Mouse (Mus musculus): ENCODE data around the gene Mbnl2.
A peak's percentile ranks its signal among the peaks of the same experiment; 100 is the strongest.

Mbnl2 gene

DNA sequence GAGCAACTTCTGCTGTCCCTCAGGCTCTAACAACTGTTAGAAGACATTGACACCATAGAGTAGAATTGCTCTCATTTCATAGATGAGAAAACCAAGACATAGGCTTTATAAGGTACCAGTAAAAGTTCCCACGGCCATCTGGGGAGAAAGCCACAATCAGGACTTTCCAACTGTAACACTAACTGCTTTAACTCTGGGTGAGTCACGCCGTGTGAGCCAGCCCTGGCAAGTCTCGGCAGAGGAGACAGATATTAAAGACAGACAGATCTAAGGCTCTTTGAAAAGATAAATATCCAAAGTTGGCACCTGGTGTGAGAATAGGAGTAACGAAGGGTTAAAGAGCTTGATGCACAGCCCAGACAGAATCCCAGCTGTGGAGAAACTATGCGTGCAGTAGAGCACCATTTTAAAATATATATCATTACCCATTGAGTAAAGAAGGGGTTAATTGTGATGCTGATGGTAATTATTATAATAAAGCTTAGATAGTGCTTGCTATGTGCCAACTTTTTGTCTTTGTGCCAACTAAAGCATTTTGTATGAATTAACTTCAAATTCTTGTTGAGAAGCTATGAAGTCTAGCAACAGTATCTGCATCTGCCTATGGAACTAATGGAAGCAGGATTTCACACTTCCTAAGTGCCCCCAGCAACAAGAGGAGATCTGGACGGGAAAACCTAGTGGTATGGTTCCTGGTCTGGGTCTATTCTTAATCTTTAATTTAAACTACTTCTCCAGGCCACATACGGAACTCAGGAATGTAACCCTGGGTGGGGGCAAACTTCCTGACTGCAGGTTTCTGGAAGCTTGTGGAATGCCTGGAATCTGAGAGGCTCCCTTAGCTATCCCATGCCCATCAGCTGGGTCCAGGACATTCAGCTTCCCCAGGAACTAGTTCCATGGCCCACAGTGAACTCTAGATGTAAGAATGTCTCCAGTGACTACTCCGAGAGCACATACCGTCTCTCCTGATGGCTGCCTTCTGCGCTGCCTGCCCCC is 97.9 kb downstream of the Mbnl2 start:
- no peak for ATAC-seq (ENCODE audit: insufficient number of reproducible peaks, low FRiP score, low TSS enrichment)

- no peak for ATAC-seq (ENCODE audit: insufficient number of reproducible peaks, low FRiP score, low TSS enrichment)
Measured at GRCm38 (mm10) chr14:120374786-120375185, 99.3 kb downstream of the Mbnl2 start.

- no peak for ATAC-seq (ENCODE audit: insufficient number of reproducible peaks, low FRiP score, low TSS enrichment)
Measured at GRCm38 (mm10) chr14:120377192-120377591, 101.7 kb downstream of the Mbnl2 start.

- no peak for ATAC-seq (ENCODE audit: insufficient number of reproducible peaks, low FRiP score, low TSS enrichment)
Measured at GRCm38 (mm10) chr14:120378002-120378401, 102.5 kb downstream of the Mbnl2 start.

DNA sequence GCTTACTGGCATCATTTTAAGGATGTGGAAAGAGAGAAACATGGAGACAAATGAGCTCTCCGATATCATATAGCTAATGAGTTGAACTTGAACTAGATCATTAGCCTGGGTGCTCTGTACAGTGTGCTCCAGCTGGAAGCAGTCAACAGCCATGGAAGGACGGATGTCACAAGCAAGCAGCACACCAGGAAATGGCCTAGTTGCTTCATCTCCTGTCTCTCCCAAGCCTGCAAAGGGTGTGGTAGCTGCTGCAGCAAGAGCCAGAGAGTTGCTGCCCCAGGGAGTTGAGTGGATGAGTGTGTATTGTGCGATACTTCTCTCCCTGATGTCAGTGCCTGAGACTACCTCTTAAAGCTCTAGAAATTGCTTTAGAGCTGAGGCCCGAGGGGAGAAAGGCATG is 104.2 kb downstream of the Mbnl2 start:
- ATAC-seq (ENCODE audit: insufficient number of reproducible peaks, low FRiP score, low TSS enrichment) = no peak

DNA sequence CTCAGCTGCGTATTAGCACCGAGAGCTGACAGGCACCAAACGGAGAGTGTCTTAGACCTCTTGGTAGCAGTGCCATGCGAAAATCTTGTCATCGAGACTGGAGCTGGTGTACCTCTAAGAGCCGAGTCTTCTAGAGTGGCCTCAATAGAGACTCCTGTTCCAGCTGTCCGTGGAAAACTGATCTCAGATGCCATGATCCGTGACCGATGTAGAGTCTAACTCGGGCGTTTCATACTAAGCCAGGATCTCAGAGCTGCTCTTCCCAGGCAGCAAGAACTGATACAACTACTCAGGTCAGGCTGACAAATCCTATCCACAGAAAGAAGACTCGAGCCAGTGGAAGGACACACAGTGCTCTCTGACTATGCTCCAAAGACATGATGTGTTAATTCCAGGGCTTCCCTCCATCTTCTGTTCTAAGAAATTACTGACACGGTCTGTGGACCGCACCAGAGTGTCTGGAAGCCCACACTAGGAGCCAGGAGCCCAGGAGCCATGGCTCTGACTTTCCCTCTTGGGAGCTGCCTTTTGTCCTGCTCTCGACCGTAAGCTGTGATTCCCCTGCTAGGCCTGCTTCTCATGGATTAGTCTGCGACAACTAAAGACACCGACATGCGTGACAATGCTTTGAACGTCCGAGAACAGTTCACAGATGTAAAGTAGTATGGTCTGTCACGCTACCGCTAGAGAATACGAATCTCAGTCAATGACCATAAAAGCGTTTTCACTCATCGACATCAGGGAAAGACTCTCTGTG is 106.1 kb downstream of the Mbnl2 start:
- ATAC-seq (ENCODE audit: insufficient number of reproducible peaks, low FRiP score, low TSS enrichment) = no peak

DNA sequence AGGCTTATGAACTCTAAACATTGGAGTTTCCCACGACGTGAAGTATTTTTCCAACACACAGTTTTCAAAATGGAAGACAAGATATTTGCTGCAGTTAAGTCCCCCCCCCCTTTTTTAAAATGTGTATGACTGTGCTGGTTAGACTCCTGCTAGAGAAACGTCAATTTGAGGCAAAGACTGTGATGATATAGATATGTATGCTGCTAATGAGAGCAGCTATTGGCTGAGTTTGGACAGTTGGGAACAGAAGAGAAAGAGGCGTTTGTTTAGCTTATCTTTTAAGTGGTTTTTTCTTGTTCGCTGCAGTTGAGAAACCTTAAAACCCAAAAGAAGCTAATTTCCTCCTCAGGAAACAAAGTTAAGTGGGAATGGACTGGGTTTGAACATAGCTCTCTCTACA is 106.7 kb downstream of the Mbnl2 start:
- no peak for ATAC-seq (ENCODE audit: insufficient number of reproducible peaks, low FRiP score, low TSS enrichment)

DNA sequence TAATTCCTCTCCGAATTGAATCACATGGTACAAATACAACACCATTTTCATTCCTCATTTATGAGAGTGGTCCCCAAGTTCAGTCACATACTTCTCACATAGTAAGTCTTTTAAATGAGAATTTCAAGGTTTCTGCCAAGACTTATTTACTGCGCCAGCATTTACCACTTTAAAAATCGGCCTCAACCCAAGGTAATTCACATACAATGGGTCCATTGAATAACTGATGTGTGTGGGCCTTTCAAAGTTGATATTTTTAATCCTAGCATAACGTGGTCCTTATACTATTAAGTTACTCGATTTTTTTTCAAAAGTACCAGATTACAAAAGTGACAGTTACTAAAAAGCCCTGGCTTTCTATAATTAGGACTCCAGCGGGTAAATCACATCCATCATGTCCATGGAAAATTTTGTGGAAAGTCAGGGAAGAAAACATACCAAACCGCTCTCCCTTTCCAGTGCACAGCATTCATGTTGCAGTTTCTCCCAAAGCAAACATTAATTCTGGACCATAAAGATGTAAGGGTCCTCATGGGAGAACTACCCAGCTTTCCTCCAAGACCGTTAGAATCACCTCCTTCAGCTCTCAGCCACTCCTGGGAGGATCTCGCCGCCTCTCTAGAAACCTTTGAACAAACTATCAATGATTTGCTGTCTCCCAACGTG is 107.8 kb downstream of the Mbnl2 start:
- ATAC-seq (ENCODE audit: insufficient number of reproducible peaks, low FRiP score, low TSS enrichment) = no peak

- no peak for ATAC-seq (ENCODE audit: insufficient number of reproducible peaks, low FRiP score, low TSS enrichment)
Measured at GRCm38 (mm10) chr14:120384615-120385014, 109.1 kb downstream of the Mbnl2 start.

DNA sequence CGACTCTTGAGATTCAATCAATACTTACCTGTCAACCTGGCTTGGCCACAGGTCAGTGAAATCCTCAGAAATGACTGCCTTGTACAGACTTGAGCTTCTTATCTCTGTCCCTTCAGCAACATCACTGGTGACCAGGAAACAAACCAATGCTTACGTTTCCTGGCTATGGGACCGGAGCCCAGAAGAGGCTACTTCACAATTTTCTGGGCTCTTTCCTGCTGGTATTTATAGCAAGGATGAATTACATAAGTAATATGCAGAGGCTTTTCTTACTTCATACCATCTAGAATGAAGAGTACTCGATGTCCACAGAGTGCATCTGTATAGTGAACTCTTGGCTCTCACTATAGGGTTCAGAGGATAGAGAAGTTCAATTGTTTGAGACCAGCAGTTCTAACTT is 111.8 kb downstream of the Mbnl2 start:
- ATAC-seq (ENCODE audit: insufficient number of reproducible peaks, low FRiP score, low TSS enrichment) = peak; percentile 37

DNA sequence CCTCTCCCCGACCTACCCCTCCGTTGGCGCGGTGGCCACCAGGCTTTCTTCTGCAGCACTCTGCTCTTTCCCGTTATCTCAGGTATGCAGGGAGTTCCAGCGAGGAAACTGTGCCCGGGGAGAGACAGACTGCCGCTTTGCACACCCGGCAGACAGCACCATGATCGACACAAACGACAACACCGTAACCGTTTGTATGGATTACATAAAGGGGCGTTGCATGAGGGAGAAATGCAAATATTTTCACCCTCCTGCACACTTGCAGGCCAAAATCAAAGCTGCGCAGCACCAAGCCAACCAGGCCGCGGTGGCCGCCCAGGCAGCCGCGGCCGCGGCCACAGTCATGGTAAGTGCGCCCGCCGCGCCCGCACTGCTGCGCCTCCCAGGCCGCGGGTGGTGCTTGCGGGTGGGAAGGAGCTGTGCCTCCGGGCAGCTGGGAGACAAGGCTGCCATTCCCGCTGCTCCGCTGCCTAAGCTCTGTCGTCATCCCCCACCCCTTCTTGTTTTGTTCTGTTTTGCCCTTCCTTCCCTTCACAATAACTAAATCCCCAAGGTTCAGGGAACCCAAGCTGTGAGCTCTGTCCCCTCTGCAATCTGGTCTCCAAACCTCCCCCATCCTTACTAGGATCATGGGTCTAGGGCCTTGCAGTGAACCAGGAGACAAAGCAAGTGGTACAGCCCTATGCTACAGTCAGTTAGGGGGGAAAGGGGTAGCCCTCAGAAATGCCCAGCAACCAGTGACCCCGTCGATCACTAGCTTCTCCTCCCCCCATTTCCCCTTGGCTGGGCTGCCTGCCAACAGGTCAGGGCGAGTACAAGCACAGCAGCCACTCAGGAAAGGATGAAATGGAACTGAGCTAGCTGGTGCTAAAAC is 113.6 kb downstream of the Mbnl2 start:
- ATAC-seq (ENCODE audit: insufficient number of reproducible peaks, low FRiP score, low TSS enrichment) = peak; percentile 58

GRCm38 (mm10) chr14:120390231-120390944 is 114.9 kb downstream of the Mbnl2 start:
- ATAC-seq (ENCODE audit: insufficient number of reproducible peaks, low FRiP score, low TSS enrichment) = no peak

DNA sequence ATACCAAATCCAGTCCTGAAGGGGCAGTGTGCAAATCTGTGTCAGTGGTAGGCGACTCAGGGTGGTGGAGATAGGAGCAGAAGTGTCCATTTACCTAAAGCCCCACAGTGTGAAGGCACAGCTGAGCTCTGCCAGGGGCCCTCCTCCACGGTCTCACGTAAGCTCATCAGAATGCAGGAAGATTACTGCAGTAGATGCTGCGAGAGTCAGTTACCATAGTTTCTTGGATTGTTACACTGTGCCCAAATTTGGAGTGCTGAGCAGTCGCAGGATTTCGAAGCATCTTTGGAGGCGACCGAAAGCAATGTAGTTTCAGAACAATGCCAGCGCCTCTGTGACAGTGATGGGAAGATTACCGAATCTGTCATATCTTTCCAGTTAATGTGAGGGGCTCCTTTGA is 116.2 kb downstream of the Mbnl2 start:
- ATAC-seq (ENCODE audit: insufficient number of reproducible peaks, low FRiP score, low TSS enrichment) = no peak

DNA sequence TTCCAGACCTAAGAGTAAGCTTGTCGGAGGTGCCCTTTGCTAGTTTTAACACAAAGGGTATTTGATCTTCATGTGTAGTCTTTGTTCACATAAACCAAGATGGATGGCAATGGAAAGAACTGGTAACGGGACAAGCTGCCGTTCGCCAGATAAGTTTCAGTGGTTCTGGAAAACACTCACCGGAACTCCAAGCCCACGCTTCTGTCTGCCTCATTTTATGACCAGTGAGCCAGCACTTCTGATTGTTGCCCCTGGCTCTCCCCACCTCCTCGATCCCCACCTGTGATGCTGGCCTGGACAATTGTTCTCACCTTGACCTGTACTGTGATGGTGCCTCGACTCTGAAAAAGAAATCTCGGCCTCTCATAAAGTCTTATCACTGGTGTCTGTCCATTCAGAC is 117.0 kb downstream of the Mbnl2 start:
- ATAC-seq (ENCODE audit: insufficient number of reproducible peaks, low FRiP score, low TSS enrichment) = no peak

- ATAC-seq (ENCODE audit: insufficient number of reproducible peaks, low FRiP score, low TSS enrichment) = no peak
Measured at GRCm38 (mm10) chr14:120393441-120393840, 118.0 kb downstream of the Mbnl2 start.

DNA sequence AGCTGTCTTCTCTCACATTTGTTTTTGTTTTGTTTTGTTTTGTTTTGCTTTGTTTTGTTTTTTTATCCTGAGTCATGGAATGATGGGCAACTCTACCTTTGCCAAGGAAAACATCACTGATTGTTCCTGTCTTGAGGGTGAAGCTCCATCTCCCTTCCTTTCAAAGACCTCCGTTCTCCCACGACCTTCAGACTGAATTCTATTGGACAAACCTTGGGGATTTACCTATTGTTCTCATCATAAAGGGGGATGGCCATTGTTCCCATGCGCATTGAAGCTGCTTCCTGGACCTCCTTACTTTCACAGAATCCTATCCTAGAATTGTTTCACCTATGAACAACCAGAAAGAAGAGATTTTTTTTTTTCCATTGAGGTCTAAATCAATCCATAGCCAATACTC is 118.7 kb downstream of the Mbnl2 start:
- ATAC-seq (ENCODE audit: insufficient number of reproducible peaks, low FRiP score, low TSS enrichment) = no peak

- no peak for ATAC-seq (ENCODE audit: insufficient number of reproducible peaks, low FRiP score, low TSS enrichment)
Measured at GRCm38 (mm10) chr14:120394827-120395226, 119.4 kb downstream of the Mbnl2 start.

DNA sequence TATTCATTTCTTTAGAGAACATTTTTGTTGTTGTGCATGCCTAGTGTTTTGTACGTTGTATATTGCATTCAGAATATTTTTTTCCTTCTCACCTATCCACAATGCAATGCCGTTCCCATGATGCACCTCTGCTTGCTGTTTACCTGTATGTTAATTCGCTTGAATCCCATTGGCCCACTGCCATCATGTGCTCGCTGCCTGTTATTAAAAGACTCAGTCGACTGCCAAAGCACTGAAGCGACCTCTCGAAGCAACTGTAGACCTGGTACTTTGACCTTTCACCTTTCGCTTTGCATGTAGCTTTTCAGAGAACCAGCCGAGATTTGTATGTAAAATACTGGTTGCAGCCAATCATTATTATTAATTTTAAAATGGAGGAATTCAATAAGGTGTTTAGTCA is 120.0 kb downstream of the Mbnl2 start:
- no peak for ATAC-seq (ENCODE audit: insufficient number of reproducible peaks, low FRiP score, low TSS enrichment)
